Mouse (Mus musculus): ENCODE measurements around the gene B3galt4.
"Not testable (repeated sequence)": the region's sequence is repeated elsewhere in the genome, so short reads cannot be mapped to it uniquely, and the experiment has no call there.

The B3galt4 gene

GRCm38 (mm10) chr17:33968489-33968888 lies 17.2 kb upstream of the B3galt4 start:
- DNase-seq (ENCODE audit: extremely low read depth, low read depth), result no peak

- DNase-seq (ENCODE audit: extremely low read depth, low read depth), result no peak
Observed at GRCm38 (mm10) chr17:33965846-33966550, 14.7 kb upstream of the B3galt4 start.

- no peak for DNase-seq (ENCODE audit: extremely low read depth, low read depth)
Observed at GRCm38 (mm10) chr17:33965082-33965845, 14.0 kb upstream of the B3galt4 start.

GRCm38 (mm10) chr17:33962876-33963275 lies 11.6 kb upstream of the B3galt4 start:
- DNase-seq (ENCODE audit: extremely low read depth, low read depth), result no peak

GRCm38 (mm10) chr17:33959948-33960347 lies 8.7 kb upstream of the B3galt4 start:
- no peak for DNase-seq (ENCODE audit: extremely low read depth, low read depth)

- DNase-seq (ENCODE audit: extremely low read depth, low read depth), result no peak
Observed at GRCm38 (mm10) chr17:33959135-33959534, 7.8 kb upstream of the B3galt4 start.

- no peak for DNase-seq (ENCODE audit: extremely low read depth, low read depth)
Observed at GRCm38 (mm10) chr17:33958451-33958850, 7.2 kb upstream of the B3galt4 start.

GRCm38 (mm10) chr17:33957493-33957892 lies 6.2 kb upstream of the B3galt4 start:
- no peak for DNase-seq (ENCODE audit: extremely low read depth, low read depth)

- no peak for DNase-seq (ENCODE audit: extremely low read depth, low read depth)
Observed at GRCm38 (mm10) chr17:33956336-33956735, 5.0 kb upstream of the B3galt4 start.

GRCm38 (mm10) chr17:33955555-33956214 lies 4.4 kb upstream of the B3galt4 start, which contains the start of the genes Vps52 and Rps18:
Vps52 (plus strand) TSS chr17:33955812.
Rps18 (minus strand) TSS chr17:33956001.
- peak; percentile 97 for DNase-seq (ENCODE audit: extremely low read depth, low read depth)

- no peak for DNase-seq (ENCODE audit: extremely low read depth, low read depth)
Observed at GRCm38 (mm10) chr17:33954646-33955554, 3.6 kb upstream of the B3galt4 start.

- no peak for DNase-seq (ENCODE audit: extremely low read depth, low read depth)
Observed at GRCm38 (mm10) chr17:33953961-33954565, 2.8 kb upstream of the B3galt4 start.

- DNase-seq (ENCODE audit: extremely low read depth, low read depth), result no peak
Observed at GRCm38 (mm10) chr17:33953310-33953709, 2.0 kb upstream of the B3galt4 start.

- no peak for DNase-seq (ENCODE audit: extremely low read depth, low read depth)
Observed at GRCm38 (mm10) chr17:33952879-33953278, 1.6 kb upstream of the B3galt4 start.

- not testable (repeated sequence) for DNase-seq (ENCODE audit: extremely low read depth, low read depth)
Observed at GRCm38 (mm10) chr17:33952015-33952414, 727 bp upstream of the B3galt4 start.

GRCm38 (mm10) chr17:33950131-33950625 lies 1.1 kb downstream of the B3galt4 start:
- no peak for DNase-seq (ENCODE audit: extremely low read depth, low read depth)

GRCm38 (mm10) chr17:33948905-33949537 lies 2.3 kb downstream of the B3galt4 start:
- no peak for DNase-seq (ENCODE audit: extremely low read depth, low read depth)

GRCm38 (mm10) chr17:33948090-33948904 lies 3.0 kb downstream of the B3galt4 start:
- no peak for DNase-seq (ENCODE audit: extremely low read depth, low read depth)
